ENCODE assay signal across 8 mouse cellular contexts in genomic region chr13:21179367-21179723, GRCm38 (mm10). TPM values are rescaled to one million over a fixed set of nuclear protein-coding genes. Genes with fewer than 3 reads are reported as not detected.
DNase-seq lines count a peak whose midpoint lies in the region; ATAC-seq and TF ChIP-seq lines count a peak whose summit lies in the region.

Gene Trim27, plus strand, starts transcription at chr13:21179445.

- H3K4me2 ChIP-seq in heart, postnatal 0 days (ENCODE audit: low read depth, low read length), result peak within 1 kb of the TSS; percentile 83
- H3K4me2 ChIP-seq in myocyte (ENCODE audit: low read depth), result peak within 1 kb of the TSS; percentile 86

- intact Hi-C loops in heart, adult 2 months (cut with DNase I), result loop anchor here (10.0 kb wide), 1 partner anchor 1085 kb away; the partner anchor contains the start of gene Elmo1
- intact Hi-C loops in left cerebral cortex, postnatal 25 days (cut with DNase I), result no loop called here

- no peak for DNase-seq in heart, adult 2 months
- DNase-seq in heart, adult 9 months (ENCODE audit: low spot score in 2 of 2), result no peak
- no peak for DNase-seq in heart, postnatal 0 days (ENCODE audit: low spot score)
- no peak for DNase-seq in left cerebral cortex, postnatal 25 days (ENCODE audit: low spot score in 2 of 2)
- no peak for DNase-seq in urinary bladder, postnatal 36 days (ENCODE audit: low spot score in 2 of 2)

- H3K36me3 ChIP-seq in heart, adult 2 months (ENCODE audit: control insufficient read depth, insufficient read depth, low read length), result peaks cover 5% of the 10 kb centered on the region
- H3K36me3 ChIP-seq in ES-Bruce4 (ENCODE audit: control insufficient read depth, insufficient read depth, low read length, poor library complexity, severe bottlenecking), result peaks cover 29% of the 10 kb centered on the region
- peaks cover 31% of the 10 kb centered on the region for H3K36me3 ChIP-seq in erythroblast, embryonic 14.5 days (ENCODE audit: control insufficient read depth)
- H3K36me3 ChIP-seq in heart, postnatal 0 days (replicated peaks; ENCODE audit: control insufficient read depth, insufficient read depth, low read length), result peaks cover 23% of the 10 kb centered on the region
- H3K36me3 ChIP-seq in myocyte (ENCODE audit: control insufficient read depth, insufficient read depth), result peaks cover 14% of the 10 kb centered on the region

- no peak for TF ChIP-seq CTCF in heart, adult 2 months (IDR thresholded peaks at IDR 0.05)
- TF ChIP-seq CTCF in ES-Bruce4 (IDR thresholded peaks at IDR 0.05; ENCODE audit: low read depth, low read length), result no peak
- no peak for TF ChIP-seq CTCF in heart, postnatal 0 days (IDR thresholded peaks at IDR 0.05; ENCODE audit: low read depth)

- H3K9ac ChIP-seq in heart, adult 2 months (ENCODE audit: low read depth, low read length), result peak within 1 kb of the TSS; percentile 84
- peak within 1 kb of the TSS; percentile 76 for H3K9ac ChIP-seq in ES-Bruce4 (ENCODE audit: low read depth, poor library complexity, severe bottlenecking)
- H3K9ac ChIP-seq in heart, postnatal 0 days (replicated peaks; ENCODE audit: low read depth, low read length), result peak within 1 kb of the TSS; percentile 82

- under 1% methylated on average over 15 of the region's 15 CpGs for WGBS in heart, adult 2 months
- WGBS in heart, postnatal 0 days, result 0% methylated on average over 15 of the region's 15 CpGs

- H3ac ChIP-seq in myocyte (ENCODE audit: control insufficient read depth, insufficient read length), result peak within 1 kb of the TSS; percentile 88

- 0 out of 2 replicates have a peak, but pooled peaks have one; percentile 4 for TF ChIP-seq EP300 in heart, adult 2 months (IDR thresholded peaks at IDR 0.05; ENCODE audit: insufficient read depth, low read depth, low read length)
- no peak for TF ChIP-seq EP300 in ES-Bruce4 (IDR thresholded peaks at IDR 0.05; ENCODE audit: insufficient read depth, low read depth, low read length)
- no peak for TF ChIP-seq EP300 in heart, postnatal 0 days (IDR thresholded peaks at IDR 0.05; ENCODE audit: low read depth)

- peak; percentile 12 for ATAC-seq in heart, postnatal 0 days (ENCODE audit: insufficient read depth, low read depth)

- 0 out of 2 replicates have a peak, but pooled peaks cover 1% of the 10 kb centered on the region for H3K79me2 ChIP-seq in heart, adult 2 months (replicated peaks; ENCODE audit: control insufficient read depth, insufficient read depth, low read length)
- H3K79me2 ChIP-seq in myocyte (ENCODE audit: control insufficient read depth, insufficient read depth), result peaks cover 35% of the 10 kb centered on the region

- peak within 1 kb of the TSS; percentile 94 for H3K4me3 ChIP-seq in heart, adult 2 months
- H3K4me3 ChIP-seq in ES-Bruce4 (ENCODE audit: low read depth, low read length) (peak within 1 kb of the TSS; percentile 100), myocyte (peak within 1 kb of the TSS; percentile 75)
- H3K4me3 ChIP-seq in erythroblast, embryonic 14.5 days (replicated peaks), result peak within 1 kb of the TSS; percentile 68
- peak within 1 kb of the TSS; percentile 95 for H3K4me3 ChIP-seq in heart, postnatal 0 days (ENCODE audit: low read depth, low read length)

- H3K27ac ChIP-seq in heart, adult 2 months, result peak within 1 kb of the TSS; percentile 97
- H3K27ac ChIP-seq in ES-Bruce4 (ENCODE audit: insufficient read depth, low read length), result peak within 1 kb of the TSS; percentile 84
- H3K27ac ChIP-seq in heart, postnatal 0 days (ENCODE audit: low read depth), result peak within 1 kb of the TSS; percentile 91

- H3K4me1 ChIP-seq in heart, adult 2 months (ENCODE audit: control insufficient read depth, insufficient read depth, low read length), result peaks cover 1% of the 10 kb centered on the region
- H3K4me1 ChIP-seq in ES-Bruce4 (ENCODE audit: control insufficient read depth, insufficient read depth, low read length), result no peaks in the 10 kb centered on the region
- peaks cover 52% of the 10 kb centered on the region for H3K4me1 ChIP-seq in erythroblast, embryonic 14.5 days (ENCODE audit: control insufficient read depth)
- no peaks in the 10 kb centered on the region; the same call in 1 of the 2 replicates for H3K4me1 ChIP-seq in heart, postnatal 0 days (ENCODE audit: control insufficient read depth, insufficient read depth)

- no peaks in the 10 kb centered on the region for H3K27me3 ChIP-seq in heart, adult 2 months (ENCODE audit: control insufficient read depth, insufficient read depth, low read length)
- H3K27me3 ChIP-seq in ES-Bruce4 (ENCODE audit: control insufficient read depth, insufficient read depth, low read length, poor library complexity, severe bottlenecking), result no peaks in the 10 kb centered on the region
- peaks cover under 1% of the 10 kb centered on the region; the same call in 1 of the 2 replicates for H3K27me3 ChIP-seq in erythroblast, embryonic 14.5 days (ENCODE audit: control insufficient read depth)
- no peaks in the 10 kb centered on the region for H3K27me3 ChIP-seq in heart, postnatal 0 days (ENCODE audit: control insufficient read depth, insufficient read depth, low read length)
- no peaks in the 10 kb centered on the region for H3K27me3 ChIP-seq in myocyte (ENCODE audit: control insufficient read depth, insufficient read depth, insufficient read length)

- H3K9me3 ChIP-seq in ES-Bruce4 (replicated peaks; ENCODE audit: control insufficient read depth, insufficient read depth, low read length, poor library complexity, severe bottlenecking), result no peaks in the 10 kb centered on the region
- H3K9me3 ChIP-seq in erythroblast, embryonic 14.5 days (ENCODE audit: control insufficient read depth, low read length), result no peaks in the 10 kb centered on the region
- no peaks in the 10 kb centered on the region for H3K9me3 ChIP-seq in heart, postnatal 0 days (replicated peaks; ENCODE audit: control insufficient read depth, low read length)

- TF ChIP-seq POLR2A in heart, adult 2 months (IDR thresholded peaks at IDR 0.05; ENCODE audit: insufficient read depth, low read depth, low read length), result no peak
- TF ChIP-seq POLR2A in ES-Bruce4 (IDR thresholded peaks at IDR 0.05; ENCODE audit: insufficient read depth, low read length), result no peak
- TF ChIP-seq POLR2A in myocyte (IDR thresholded peaks at IDR 0.05; ENCODE audit: insufficient read length, low read depth), result no peak

TF ChIP-seq in myocyte, 11 proteins besides CTCF, POLR2A, EP300 and RAD21:
- TF ChIP-seq USF1 (IDR thresholded peaks at IDR 0.05; ENCODE audit: low read depth) (no peak), POLR2AphosphoS2 (IDR thresholded peaks at IDR 0.05; ENCODE audit: insufficient read length, low read depth) (no peak), MYOG (IDR thresholded peaks at IDR 0.05; ENCODE audit: control insufficient read depth in 1 of 3, insufficient read depth in 1 of 3, insufficient read length in 2 of 3, low read depth in 2 of 3) (no peak), MYOD1 (IDR thresholded peaks at IDR 0.05; ENCODE audit: control insufficient read depth in 1 of 3, insufficient read length in 2 of 3, low read depth in 2 of 3) (no peak), TCF12 (IDR thresholded peaks at IDR 0.05; ENCODE audit: insufficient read depth, poor library complexity, severe bottlenecking) (no peak), MAX (IDR thresholded peaks at IDR 0.05; ENCODE audit: low read depth) (no peak)
TF ChIP-seq in myocyte: peak in this region for 0.

RNA-seq across cellular contexts. Expression of gene Trim27, which starts in this region (rescaled TPM):
- total RNA-seq in heart, adult 2 months (2021), result 10 to 100 TPM; 18.8 to 19.8 TPM
- polyA plus RNA-seq in heart, adult 2 months (2012; rRNA removed), result 13.5 and 17.2 TPM in 2 replicates
- 117 and 128 TPM in 2 replicates for polyA plus RNA-seq in ES-Bruce4 (2011; ENCODE audit: insufficient read depth, insufficient read length, low read depth, missing spikeins)
- 7.6 and 8.7 TPM in 2 replicates for polyA plus RNA-seq in erythroblast, embryonic 14.5 days (2012)
- total RNA-seq in heart, postnatal 0 days (2014; rRNA removed; ENCODE audit: low replicate concordance), result 54.7 and 58.2 TPM in 2 replicates
- polyA plus RNA-seq in heart, postnatal 0 days (2015; fragmentation: Nextera tagmentation; extraction: Ambion mirVana), result 33.0 and 35.3 TPM in 2 replicates
- 10 to 100 TPM; 34.3 to 41.2 TPM for total RNA-seq in left cerebral cortex, postnatal 25 days (2021)
- 62.4 TPM for polyA plus RNA-seq in myocyte (2012; fragmentation: generic; extraction: Trizol)
